Mouse (Mus musculus): ENCODE measurements around the gene Mtmr3. TPM values are rescaled to one million over a fixed set of nuclear protein-coding genes. Genes with fewer than 3 reads are reported as not detected.

Mtmr3 gene
- polyA plus RNA-seq, 1 experiment = 53.7 TPM

GRCm38 (mm10) chr11:4507421-4507820, 87.2 kb downstream of the Mtmr3 start:
- no peak for DNase-seq (ENCODE audit: low read depth)
- no peak for TF ChIP-seq CTCF (IDR thresholded peaks at IDR 0.05; ENCODE audit: borderline replicate concordance, extremely low read depth, insufficient read depth, insufficient read length)
- TF ChIP-seq POLR2A (IDR thresholded peaks at IDR 0.05; ENCODE audit: borderline replicate concordance, extremely low read depth, insufficient read depth, insufficient read length, poor library complexity, severe bottlenecking) = no peak

GRCm38 (mm10) chr11:4506486-4506885, 88.2 kb downstream of the Mtmr3 start:
- TF ChIP-seq POLR2A (IDR thresholded peaks at IDR 0.05; ENCODE audit: borderline replicate concordance, extremely low read depth, insufficient read depth, insufficient read length, poor library complexity, severe bottlenecking) = no peak
- TF ChIP-seq CTCF (IDR thresholded peaks at IDR 0.05; ENCODE audit: borderline replicate concordance, extremely low read depth, insufficient read depth, insufficient read length) = no peak
- no peak for DNase-seq (ENCODE audit: low read depth)

- TF ChIP-seq CTCF (IDR thresholded peaks at IDR 0.05; ENCODE audit: borderline replicate concordance, extremely low read depth, insufficient read depth, insufficient read length) (no peak), POLR2A (IDR thresholded peaks at IDR 0.05; ENCODE audit: borderline replicate concordance, extremely low read depth, insufficient read depth, insufficient read length, poor library complexity, severe bottlenecking) (no peak)
- DNase-seq (ENCODE audit: low read depth) = no peak
Observed at GRCm38 (mm10) chr11:4502206-4502605, 92.5 kb downstream of the Mtmr3 start.

GRCm38 (mm10) chr11:4500826-4501225, 93.8 kb downstream of the Mtmr3 start:
- DNase-seq (ENCODE audit: low read depth) = peak; percentile 14
- TF ChIP-seq CTCF (IDR thresholded peaks at IDR 0.05; ENCODE audit: borderline replicate concordance, extremely low read depth, insufficient read depth, insufficient read length) (no peak), POLR2A (IDR thresholded peaks at IDR 0.05; ENCODE audit: borderline replicate concordance, extremely low read depth, insufficient read depth, insufficient read length, poor library complexity, severe bottlenecking) (no peak)

GRCm38 (mm10) chr11:4500261-4500660, 94.4 kb downstream of the Mtmr3 start:
- DNase-seq (ENCODE audit: low read depth) = no peak
- no peak for TF ChIP-seq CTCF (IDR thresholded peaks at IDR 0.05; ENCODE audit: borderline replicate concordance, extremely low read depth, insufficient read depth, insufficient read length)
- TF ChIP-seq POLR2A (IDR thresholded peaks at IDR 0.05; ENCODE audit: borderline replicate concordance, extremely low read depth, insufficient read depth, insufficient read length, poor library complexity, severe bottlenecking) = no peak

GRCm38 (mm10) chr11:4499456-4499855, 95.2 kb downstream of the Mtmr3 start:
- TF ChIP-seq POLR2A (IDR thresholded peaks at IDR 0.05; ENCODE audit: borderline replicate concordance, extremely low read depth, insufficient read depth, insufficient read length, poor library complexity, severe bottlenecking) (no peak), CTCF (IDR thresholded peaks at IDR 0.05; ENCODE audit: borderline replicate concordance, extremely low read depth, insufficient read depth, insufficient read length) (no peak)

GRCm38 (mm10) chr11:4498774-4499173, 95.9 kb downstream of the Mtmr3 start:
- TF ChIP-seq POLR2A (IDR thresholded peaks at IDR 0.05; ENCODE audit: borderline replicate concordance, extremely low read depth, insufficient read depth, insufficient read length, poor library complexity, severe bottlenecking) (no peak), CTCF (IDR thresholded peaks at IDR 0.05; ENCODE audit: borderline replicate concordance, extremely low read depth, insufficient read depth, insufficient read length) (no peak)
- DNase-seq (ENCODE audit: low read depth) = no peak

More at GRCm38 (mm10) chr11:4499456-4499855, 95.2 kb downstream of the Mtmr3 start:
- DNase-seq (ENCODE audit: low read depth) = no peak

GRCm38 (mm10) chr11:4497501-4498118, 97.1 kb downstream of the Mtmr3 start:
- TF ChIP-seq POLR2A (IDR thresholded peaks at IDR 0.05; ENCODE audit: borderline replicate concordance, extremely low read depth, insufficient read depth, insufficient read length, poor library complexity, severe bottlenecking) = no peak
- TF ChIP-seq CTCF (IDR thresholded peaks at IDR 0.05; ENCODE audit: borderline replicate concordance, extremely low read depth, insufficient read depth, insufficient read length) = no peak
- DNase-seq (ENCODE audit: low read depth) = no peak

GRCm38 (mm10) chr11:4495021-4495540, 99.6 kb downstream of the Mtmr3 start:
- DNase-seq (ENCODE audit: low read depth) = no peak
- TF ChIP-seq CTCF (IDR thresholded peaks at IDR 0.05; ENCODE audit: borderline replicate concordance, extremely low read depth, insufficient read depth, insufficient read length) (no peak), POLR2A (IDR thresholded peaks at IDR 0.05; ENCODE audit: borderline replicate concordance, extremely low read depth, insufficient read depth, insufficient read length, poor library complexity, severe bottlenecking) (no peak)

GRCm38 (mm10) chr11:4489207-4489606, 105.5 kb downstream of the Mtmr3 start:
- no peak for TF ChIP-seq CTCF (IDR thresholded peaks at IDR 0.05; ENCODE audit: borderline replicate concordance, extremely low read depth, insufficient read depth, insufficient read length)
- no peak for TF ChIP-seq POLR2A (IDR thresholded peaks at IDR 0.05; ENCODE audit: borderline replicate concordance, extremely low read depth, insufficient read depth, insufficient read length, poor library complexity, severe bottlenecking)
- DNase-seq (ENCODE audit: low read depth) = no peak

GRCm38 (mm10) chr11:4488798-4489197, 105.9 kb downstream of the Mtmr3 start:
- no peak for TF ChIP-seq POLR2A (IDR thresholded peaks at IDR 0.05; ENCODE audit: borderline replicate concordance, extremely low read depth, insufficient read depth, insufficient read length, poor library complexity, severe bottlenecking)
- no peak for TF ChIP-seq CTCF (IDR thresholded peaks at IDR 0.05; ENCODE audit: borderline replicate concordance, extremely low read depth, insufficient read depth, insufficient read length)
- no peak for DNase-seq (ENCODE audit: low read depth)

GRCm38 (mm10) chr11:4488367-4488766, 106.3 kb downstream of the Mtmr3 start:
- DNase-seq (ENCODE audit: low read depth) = no peak
- TF ChIP-seq POLR2A (IDR thresholded peaks at IDR 0.05; ENCODE audit: borderline replicate concordance, extremely low read depth, insufficient read depth, insufficient read length, poor library complexity, severe bottlenecking) = no peak

Data from brain, embryonic 14.5 days (tissue).